Mouse (Mus musculus): ENCODE measurements at regions not wholly inside any gene's neighbourhood (a gene's known extent, or its start where the extent isn't known, plus 50 kb on each side); places are given as distances from the start of the nearest gene placed in this dataset.
"Not testable (repeated sequence)": the region's sequence is repeated elsewhere in the genome, so short reads cannot be mapped to it uniquely, and the experiment has no call there.

GRCm38 (mm10) chr12:20802027-20802426 lies 188.2 kb upstream of the Asap2 start:
- DNase-seq (ENCODE audit: low read depth in 2 of 2, low spot score in 2 of 2): not testable (repeated sequence)

GRCm38 (mm10) chr12:20805466-20805865 lies 184.8 kb upstream of the Asap2 start:
- DNase-seq (ENCODE audit: low read depth in 2 of 2, low spot score in 2 of 2): not testable (repeated sequence)

- DNase-seq (ENCODE audit: low read depth in 2 of 2, low spot score in 2 of 2): no peak
These were observed 183.6 kb upstream of the Asap2 start for GRCm38 (mm10) chr12:20806681-20807080.

- not testable (repeated sequence) for DNase-seq (ENCODE audit: low read depth in 2 of 2, low spot score in 2 of 2)
These were observed 176.4 kb upstream of the Asap2 start for GRCm38 (mm10) chr12:20813836-20814235.

GRCm38 (mm10) chr12:20815121-20815520 lies 175.1 kb upstream of the Asap2 start:
- not testable (repeated sequence) for DNase-seq (ENCODE audit: low read depth in 2 of 2, low spot score in 2 of 2)

GRCm38 (mm10) chr12:20815599-20815998 lies 174.7 kb upstream of the Asap2 start:
- DNase-seq (ENCODE audit: low read depth in 2 of 2, low spot score in 2 of 2): peak in 1 of 2 experiments; percentile 8

GRCm38 (mm10) chr12:20843661-20844320 lies 146.5 kb upstream of the Asap2 start:
- DNase-seq (ENCODE audit: low read depth in 2 of 2, low spot score in 2 of 2): not testable (repeated sequence)

- peak in 1 of 2 experiments; percentile 1 for DNase-seq (ENCODE audit: low read depth in 2 of 2, low spot score in 2 of 2)
These were observed 145.4 kb upstream of the Asap2 start for GRCm38 (mm10) chr12:20844873-20845272.

- DNase-seq (ENCODE audit: low read depth in 2 of 2, low spot score in 2 of 2): no peak
These were observed 145.0 kb upstream of the Asap2 start for GRCm38 (mm10) chr12:20845297-20845696.

GRCm38 (mm10) chr12:20884104-20884503 lies 106.2 kb upstream of the Asap2 start:
- DNase-seq (ENCODE audit: low read depth in 2 of 2, low spot score in 2 of 2): not testable (repeated sequence)

GRCm38 (mm10) chr12:20920653-20921397 lies 69.4 kb upstream of the Asap2 start:
- peak; percentile 5 to 22 for DNase-seq (ENCODE audit: low read depth in 2 of 2, low spot score in 2 of 2)

- DNase-seq (ENCODE audit: low read depth in 2 of 2, low spot score in 2 of 2): not testable (repeated sequence)
These were observed 68.7 kb upstream of the Asap2 start for GRCm38 (mm10) chr12:20921398-20922023.

- DNase-seq (ENCODE audit: low read depth in 2 of 2, low spot score in 2 of 2): peak; percentile 24 to 47
These were observed 61.3 kb upstream of the Asap2 start for GRCm38 (mm10) chr12:20928966-20929365.
